In the genomic region with DNA sequence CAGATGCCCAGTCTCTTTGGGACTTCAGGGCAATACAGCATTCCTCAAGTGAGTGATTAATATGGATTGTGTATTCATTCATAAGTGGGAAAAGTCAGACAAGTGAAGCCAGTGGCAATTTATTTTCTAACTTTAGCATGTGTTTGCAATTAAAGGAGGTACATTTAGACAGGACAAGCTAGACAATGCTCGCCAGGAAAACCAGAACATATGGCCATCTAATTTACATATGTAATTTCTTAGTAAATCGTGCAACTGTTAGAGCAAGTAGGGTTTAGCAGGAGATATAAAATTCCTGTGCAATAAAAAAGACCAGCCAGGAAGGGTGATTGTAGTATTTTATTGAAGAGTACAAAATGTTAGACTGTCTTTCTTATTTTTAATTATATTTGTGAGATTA, we compare ENCODE assay signal across 27 mouse cellular contexts.
"Had no signal": no experiment of that assay in that cellular context is flagged by ENCODE, and none has a peak within 500 bp of the region (broad histone marks: within the 10 kb centered on the region; RNA-seq: fewer than 3 reads in every experiment).

No protein-coding gene starts in this region.

- H3K4me1 ChIP-seq: heart, embryonic 13.5 days; heart, embryonic 15.5 days; hindbrain, embryonic 13.5 days; hindbrain, embryonic 15.5 days; kidney, embryonic 15.5 days; limb, embryonic 13.5 days; limb, embryonic 15.5 days; liver, embryonic 12.5 days had no signal

- H3K27ac ChIP-seq: heart, adult 2 months; heart, embryonic 13.5 days; heart, embryonic 15.5 days; hindbrain, embryonic 13.5 days; hindbrain, embryonic 15.5 days; hindbrain, postnatal 0 days; kidney, embryonic 15.5 days; kidney, postnatal 0 days; limb, embryonic 13.5 days; limb, embryonic 15.5 days; liver, embryonic 12.5 days; liver, embryonic 14.5 days had no signal

- H3K9me3 ChIP-seq: heart, embryonic 13.5 days; heart, embryonic 15.5 days; hindbrain, embryonic 13.5 days; hindbrain, embryonic 15.5 days; kidney, embryonic 15.5 days; limb, embryonic 13.5 days; limb, embryonic 15.5 days; liver, embryonic 12.5 days had no signal

- DNase-seq: gastrocnemius, postnatal 14 days; gastrocnemius, postnatal 36 days; heart, adult 11 months; heart, adult 2 months; heart, postnatal 14 days; heart, postnatal 36 days; kidney, adult 11 months; kidney, adult 2 months; kidney, adult 9 months; kidney, postnatal 14 days; kidney, postnatal 36 days; layer of hippocampus, adult 9-11 months; layer of hippocampus, postnatal 36 days; left cerebral cortex, postnatal 4 days had no signal

- H3K9ac ChIP-seq: heart, embryonic 13.5 days; heart, embryonic 15.5 days; hindbrain, embryonic 13.5 days; hindbrain, embryonic 15.5 days; kidney, embryonic 15.5 days; limb, embryonic 13.5 days; limb, embryonic 15.5 days; liver, embryonic 12.5 days; liver, embryonic 14.5 days had no signal

- ATAC-seq: hindbrain, postnatal 0 days; intestine, embryonic 16.5 days; liver, embryonic 12.5 days had no signal

- H3K27me3 ChIP-seq: heart, embryonic 13.5 days; heart, embryonic 15.5 days; hindbrain, embryonic 13.5 days; hindbrain, embryonic 15.5 days; kidney, embryonic 15.5 days; limb, embryonic 13.5 days; limb, embryonic 15.5 days; liver, embryonic 12.5 days had no signal

- H3K4me3 ChIP-seq: heart, adult 2 months; heart, embryonic 13.5 days; heart, embryonic 15.5 days; hindbrain, embryonic 13.5 days; hindbrain, embryonic 15.5 days; kidney, embryonic 15.5 days; limb, embryonic 13.5 days; limb, embryonic 15.5 days; liver, embryonic 12.5 days had no signal

- H3K36me3 ChIP-seq: heart, embryonic 13.5 days; heart, embryonic 15.5 days; hindbrain, embryonic 13.5 days; hindbrain, embryonic 15.5 days; kidney, embryonic 15.5 days; limb, embryonic 13.5 days; limb, embryonic 15.5 days; liver, embryonic 12.5 days had no signal

- H3K4me2 ChIP-seq: heart, embryonic 11.5 days; heart, embryonic 13.5 days; heart, embryonic 15.5 days; hindbrain, embryonic 13.5 days; hindbrain, embryonic 15.5 days; kidney, embryonic 15.5 days; limb, embryonic 13.5 days; limb, embryonic 15.5 days; liver, embryonic 12.5 days had no signal
